Mouse (Mus musculus): ENCODE data around the gene Gm3667. TPM values are rescaled to one million over a fixed set of nuclear protein-coding genes. Genes with fewer than 3 reads are reported as not detected.
"Not testable (repeated sequence)": the region's sequence is repeated elsewhere in the genome, so short reads cannot be mapped to it uniquely, and the experiment has no call there.

Gm3667 gene
- 0.64 TPM in 1 of 2 replicates, not detected in the other for polyA plus RNA-seq (2011; ENCODE audit: insufficient read depth, insufficient read length, low read depth, missing spikeins)

DNA sequence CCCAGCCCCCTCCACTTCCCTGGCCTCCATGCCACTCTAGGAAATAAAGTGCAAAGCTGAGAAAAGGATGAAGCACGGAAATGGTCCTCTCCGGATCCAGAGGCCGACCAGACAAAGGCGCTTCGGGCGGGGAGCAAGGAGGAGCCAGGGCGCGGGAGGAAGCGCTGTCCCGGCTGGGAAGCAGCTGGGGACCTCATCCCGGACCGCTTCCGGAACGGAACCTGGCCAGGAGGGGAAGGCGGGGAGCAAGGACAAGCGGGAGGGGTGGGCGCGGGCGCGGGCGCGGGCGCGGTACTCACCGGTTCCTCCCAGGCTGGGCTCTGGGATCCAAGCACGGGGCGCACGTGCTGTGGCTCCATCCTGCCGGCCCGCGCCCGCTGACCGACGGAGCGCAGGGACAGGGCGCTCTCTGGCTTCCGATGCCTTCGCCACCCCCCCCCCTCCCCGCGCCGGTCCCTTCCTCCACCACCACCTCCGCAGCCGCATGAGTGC lies at the start of gene Gm3667:
Gene Gm3667, minus strand, starts transcription at position 442 of the 492 bp plus-strand sequence.
- H3K9ac ChIP-seq (ENCODE audit: low read depth, poor library complexity, severe bottlenecking); H3K9me3 ChIP-seq (replicated peaks; ENCODE audit: control insufficient read depth, insufficient read depth, low read length, poor library complexity, severe bottlenecking); H3K4me1 ChIP-seq (ENCODE audit: control insufficient read depth, insufficient read depth, low read length); H3K36me3 ChIP-seq (ENCODE audit: control insufficient read depth, insufficient read depth, low read length, poor library complexity, severe bottlenecking); H3K27ac ChIP-seq (ENCODE audit: insufficient read depth, low read length); H3K27me3 ChIP-seq (ENCODE audit: control insufficient read depth, insufficient read depth, low read length, poor library complexity, severe bottlenecking): not testable (repeated sequence)
- peak within 1 kb of the TSS; percentile 55 for H3K4me3 ChIP-seq (ENCODE audit: low read depth, low read length)

GRCm38 (mm10) chr14:6899881-6900280 lies 10.1 kb upstream of the Gm3667 start:
- H3K9ac ChIP-seq (ENCODE audit: low read depth, poor library complexity, severe bottlenecking); H3K27me3 ChIP-seq (ENCODE audit: control insufficient read depth, insufficient read depth, low read length, poor library complexity, severe bottlenecking); H3K27ac ChIP-seq (ENCODE audit: insufficient read depth, low read length); H3K9me3 ChIP-seq (replicated peaks; ENCODE audit: control insufficient read depth, insufficient read depth, low read length, poor library complexity, severe bottlenecking); H3K36me3 ChIP-seq (ENCODE audit: control insufficient read depth, insufficient read depth, low read length, poor library complexity, severe bottlenecking); H3K4me1 ChIP-seq (ENCODE audit: control insufficient read depth, insufficient read depth, low read length); H3K4me3 ChIP-seq (ENCODE audit: low read depth, low read length): not testable (repeated sequence)

DNA sequence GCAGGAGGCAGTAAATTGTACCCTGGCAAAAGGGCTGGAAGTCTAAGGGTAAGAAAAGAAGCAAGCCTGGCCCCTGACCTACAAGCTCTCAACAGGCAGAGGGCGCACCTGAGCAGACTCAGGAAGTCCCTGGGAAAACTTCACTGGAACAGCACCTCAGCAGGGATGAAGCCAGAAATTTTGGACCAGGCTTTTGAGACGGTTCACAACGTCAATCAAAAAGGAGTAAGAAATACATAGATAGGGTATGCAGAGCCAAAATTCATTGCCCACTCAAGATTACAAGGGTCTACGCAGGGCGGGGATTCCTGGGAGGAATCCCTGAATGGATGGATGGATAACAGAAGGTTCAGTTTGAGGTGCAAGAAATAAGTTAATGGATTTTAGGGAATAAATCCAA lies 951 bp downstream of the Gm3667 start:
- peak overlapping the region; percentile 55; the same call in 1 of the 2 replicates for H3K4me3 ChIP-seq (ENCODE audit: low read depth, low read length)
- H3K27ac ChIP-seq (ENCODE audit: insufficient read depth, low read length); H3K36me3 ChIP-seq (ENCODE audit: control insufficient read depth, insufficient read depth, low read length, poor library complexity, severe bottlenecking); H3K27me3 ChIP-seq (ENCODE audit: control insufficient read depth, insufficient read depth, low read length, poor library complexity, severe bottlenecking); H3K9me3 ChIP-seq (replicated peaks; ENCODE audit: control insufficient read depth, insufficient read depth, low read length, poor library complexity, severe bottlenecking); H3K4me1 ChIP-seq (ENCODE audit: control insufficient read depth, insufficient read depth, low read length); H3K9ac ChIP-seq (ENCODE audit: low read depth, poor library complexity, severe bottlenecking): not testable (repeated sequence)

GRCm38 (mm10) chr14:6840211-6840610 lies 49.6 kb downstream of the Gm3667 start, which contains the start of gene Gm3642:
Gene Gm3642 (minus strand): TSS chr14:6840311.
- not testable (repeated sequence) for H3K36me3 ChIP-seq (ENCODE audit: control insufficient read depth, insufficient read depth, low read length, poor library complexity, severe bottlenecking); H3K27ac ChIP-seq (ENCODE audit: insufficient read depth, low read length); H3K4me3 ChIP-seq (ENCODE audit: low read depth, low read length); H3K4me1 ChIP-seq (ENCODE audit: control insufficient read depth, insufficient read depth, low read length); H3K9ac ChIP-seq (ENCODE audit: low read depth, poor library complexity, severe bottlenecking); H3K27me3 ChIP-seq (ENCODE audit: control insufficient read depth, insufficient read depth, low read length, poor library complexity, severe bottlenecking); H3K9me3 ChIP-seq (replicated peaks; ENCODE audit: control insufficient read depth, insufficient read depth, low read length, poor library complexity, severe bottlenecking)

- not testable (repeated sequence) for H3K4me3 ChIP-seq (ENCODE audit: low read depth, low read length); H3K9ac ChIP-seq (ENCODE audit: low read depth, poor library complexity, severe bottlenecking); H3K9me3 ChIP-seq (replicated peaks; ENCODE audit: control insufficient read depth, insufficient read depth, low read length, poor library complexity, severe bottlenecking); H3K36me3 ChIP-seq (ENCODE audit: control insufficient read depth, insufficient read depth, low read length, poor library complexity, severe bottlenecking); H3K4me1 ChIP-seq (ENCODE audit: control insufficient read depth, insufficient read depth, low read length); H3K27me3 ChIP-seq (ENCODE audit: control insufficient read depth, insufficient read depth, low read length, poor library complexity, severe bottlenecking); H3K27ac ChIP-seq (ENCODE audit: insufficient read depth, low read length)
These were observed 66.5 kb downstream of the Gm3667 start for GRCm38 (mm10) chr14:6823297-6823696.

Other genes starting within 250 kb of the Gm3667 start
- 0.57 TPM in 1 of 2 replicates, not detected in the other for gene Gm10251, start 205.8 kb downstream of the Gm3667 start, polyA plus RNA-seq (2011; ENCODE audit: insufficient read depth, insufficient read length, low read depth, missing spikeins)
- not detected in 2 replicates for gene Gm8050, start 169.7 kb downstream of the Gm3667 start, polyA plus RNA-seq (2011; ENCODE audit: insufficient read depth, insufficient read length, low read depth, missing spikeins)
- 4.4 and 4.9 TPM in 2 replicates for gene Gm3636, start 147.6 kb downstream of the Gm3667 start, polyA plus RNA-seq (2011; ENCODE audit: insufficient read depth, insufficient read length, low read depth, missing spikeins)
- not detected in 2 replicates for gene Gm8362, start 115.6 kb downstream of the Gm3667 start, polyA plus RNA-seq (2011; ENCODE audit: insufficient read depth, insufficient read length, low read depth, missing spikeins)
- not detected in 2 replicates for gene Gm3642, start 49.7 kb downstream of the Gm3667 start, polyA plus RNA-seq (2011; ENCODE audit: insufficient read depth, insufficient read length, low read depth, missing spikeins)
- gene Gm6356, start 83.9 kb upstream of the Gm3667 start, polyA plus RNA-seq (2011; ENCODE audit: insufficient read depth, insufficient read length, low read depth, missing spikeins): not detected in 2 replicates
- 0.36 and 0.58 TPM in 2 replicates for gene Gm10406, start 137.5 kb upstream of the Gm3667 start, polyA plus RNA-seq (2011; ENCODE audit: insufficient read depth, insufficient read length, low read depth, missing spikeins)
- not detected in 2 replicates for gene Gm3685, start 155.0 kb upstream of the Gm3667 start, polyA plus RNA-seq (2011; ENCODE audit: insufficient read depth, insufficient read length, low read depth, missing spikeins)
- gene Gm3696, start 210.7 kb upstream of the Gm3667 start, polyA plus RNA-seq (2011; ENCODE audit: insufficient read depth, insufficient read length, low read depth, missing spikeins): 2.1 and 2.8 TPM in 2 replicates
- not detected in 2 replicates for gene Gm6676, start 235.4 kb upstream of the Gm3667 start, polyA plus RNA-seq (2011; ENCODE audit: insufficient read depth, insufficient read length, low read depth, missing spikeins)